Mouse (Mus musculus): Measurements from ENCODE around the gene Gdf2. TPM values are rescaled to one million over a fixed set of nuclear protein-coding genes. Genes with fewer than 3 reads are reported as not detected.

Gene Gdf2
- total RNA-seq, 2 experiments from 2014 or later, result not detected

DNA sequence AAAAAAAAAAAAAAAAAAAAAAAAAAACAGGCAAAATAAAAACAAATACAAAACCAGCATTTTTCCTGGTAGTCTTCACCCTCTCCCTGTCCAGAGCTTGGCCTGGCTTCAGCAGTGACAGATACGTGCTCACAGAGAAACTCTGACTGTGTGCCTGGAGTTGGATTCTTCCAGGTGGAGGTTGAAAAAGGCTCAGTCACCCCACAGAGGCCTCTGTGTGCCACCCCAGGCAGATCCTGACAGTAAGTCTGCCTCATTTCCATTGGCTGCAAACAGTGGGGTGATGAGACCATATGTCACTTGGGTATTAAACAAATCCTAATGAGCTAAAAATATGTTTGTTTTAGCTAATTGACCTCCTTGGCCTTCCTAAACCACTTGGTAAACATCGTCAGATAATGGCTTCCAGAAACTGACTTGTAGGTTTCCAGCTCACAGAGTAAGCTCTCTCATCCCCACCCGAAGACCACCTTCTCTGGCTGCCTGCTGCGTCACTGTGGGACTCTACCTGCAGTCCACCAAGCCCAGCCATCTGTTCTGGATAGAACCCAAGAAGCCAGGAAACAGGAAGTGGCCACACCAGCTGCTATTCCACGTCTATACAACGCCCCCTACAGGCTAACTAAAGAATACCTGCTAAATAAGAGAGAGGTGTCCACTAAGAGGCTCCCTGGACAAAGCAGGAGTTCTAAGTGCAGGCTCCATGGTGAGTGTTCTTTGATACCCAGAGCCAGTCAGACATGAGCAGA is 11.6 kb downstream of the Gdf2 start:
- ATAC-seq (replicated peaks; ENCODE audit: low FRiP score, poor library complexity, severe bottlenecking), result no peak

DNA sequence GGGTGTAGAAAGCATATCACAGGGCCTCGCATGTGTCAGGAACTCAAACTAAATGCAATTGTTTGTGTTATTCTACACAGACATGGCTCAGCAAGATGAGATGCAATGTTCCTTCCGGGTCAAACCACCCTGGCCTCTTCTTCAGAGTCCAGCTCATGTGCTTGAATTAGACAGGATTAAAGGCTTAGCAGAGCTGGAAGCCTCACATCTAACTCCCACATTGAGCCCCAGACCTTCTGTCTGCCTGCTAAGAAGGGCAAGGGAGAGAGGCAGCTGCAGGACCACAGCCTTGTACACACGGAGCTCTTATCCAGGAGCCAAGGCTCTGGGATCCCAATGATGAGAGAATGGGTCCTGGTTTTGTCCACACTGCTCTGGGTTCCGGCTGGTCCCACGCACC is 12.9 kb downstream of the Gdf2 start, which contains the start of gene Rbp3:
Rbp3 (plus strand) TSS at position 243 of the 400 bp plus-strand sequence.
- no peak for ATAC-seq (replicated peaks; ENCODE audit: low FRiP score, poor library complexity, severe bottlenecking)

DNA sequence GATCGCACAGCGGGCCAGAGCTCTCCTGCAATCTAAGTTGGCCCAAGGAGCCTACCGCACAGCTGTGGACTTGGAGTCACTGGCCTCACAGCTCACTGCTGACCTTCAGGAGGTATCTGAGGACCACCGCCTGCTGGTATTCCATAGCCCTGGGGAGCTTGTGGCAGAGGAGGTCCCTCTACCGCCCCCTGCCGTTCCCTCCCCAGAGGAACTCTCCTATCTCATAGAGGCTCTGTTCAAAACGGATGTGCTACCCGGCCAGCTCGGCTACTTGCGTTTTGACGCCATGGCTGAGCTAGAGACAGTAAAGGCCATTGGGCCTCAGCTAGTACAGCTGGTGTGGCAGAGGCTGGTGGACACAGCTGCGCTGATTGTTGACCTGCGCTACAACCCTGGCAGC is 15.2 kb downstream of the Gdf2 start:
- ATAC-seq (replicated peaks; ENCODE audit: low FRiP score, poor library complexity, severe bottlenecking), result no peak

DNA sequence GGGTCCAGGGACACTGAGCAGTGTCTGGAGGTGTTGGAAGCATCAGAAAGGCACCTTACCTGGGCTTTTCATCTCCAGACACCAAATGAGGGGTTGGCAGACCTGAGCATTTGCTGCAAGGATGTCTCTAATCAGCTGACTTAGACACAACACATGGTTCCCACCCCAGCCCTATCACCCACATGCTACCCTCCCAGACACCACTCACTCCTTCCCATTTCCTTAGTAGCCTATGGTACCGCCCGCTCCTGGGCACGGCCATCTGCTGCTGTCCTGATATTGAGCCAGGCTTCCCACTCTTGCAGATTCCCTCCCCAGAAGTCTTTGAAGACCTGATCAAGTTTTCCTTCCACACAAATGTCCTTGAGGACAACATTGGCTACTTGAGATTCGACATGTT is 17.3 kb downstream of the Gdf2 start:
- ATAC-seq (replicated peaks; ENCODE audit: low FRiP score, poor library complexity, severe bottlenecking), result no peak

DNA sequence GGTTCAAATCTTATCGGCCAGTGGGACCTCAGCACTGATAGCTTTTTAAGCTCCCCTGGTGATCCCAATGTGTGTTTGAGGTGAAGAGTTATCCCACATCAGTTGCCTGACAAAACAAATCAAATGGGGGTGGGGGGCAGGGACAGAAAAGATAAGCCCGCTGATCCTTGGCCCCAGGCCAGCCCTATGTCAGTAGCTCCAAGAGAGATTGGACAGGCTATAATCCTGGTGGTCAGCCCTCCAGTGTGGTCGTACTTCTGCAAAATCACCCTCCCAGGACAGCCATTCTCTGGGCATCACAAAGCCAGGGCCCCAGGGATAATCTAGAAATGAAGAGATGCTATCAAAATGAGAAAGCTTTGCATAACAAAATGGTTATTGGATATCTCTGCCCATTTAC is 18.0 kb downstream of the Gdf2 start:
- no peak for ATAC-seq (replicated peaks; ENCODE audit: low FRiP score, poor library complexity, severe bottlenecking)

DNA sequence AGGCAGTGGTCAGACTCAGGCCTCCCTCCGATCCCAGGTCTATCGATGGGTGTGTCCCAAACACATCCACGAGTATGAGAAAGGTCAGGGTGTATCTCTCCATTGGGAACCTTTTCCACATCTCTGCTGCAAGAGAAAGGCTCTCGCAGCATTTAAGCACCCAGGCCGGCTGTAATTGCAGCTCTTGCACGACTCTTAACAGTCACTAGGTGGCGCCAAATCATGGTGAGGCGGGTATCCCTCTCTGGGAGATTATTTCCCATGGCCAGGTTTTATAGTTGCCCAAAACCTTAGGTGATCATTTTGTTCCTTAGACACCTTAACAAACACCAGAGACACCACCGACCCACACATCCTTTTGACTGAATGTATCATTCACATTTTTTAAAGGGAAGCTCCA is 18.5 kb downstream of the Gdf2 start:
- ATAC-seq (replicated peaks; ENCODE audit: low FRiP score, poor library complexity, severe bottlenecking), result no peak

DNA sequence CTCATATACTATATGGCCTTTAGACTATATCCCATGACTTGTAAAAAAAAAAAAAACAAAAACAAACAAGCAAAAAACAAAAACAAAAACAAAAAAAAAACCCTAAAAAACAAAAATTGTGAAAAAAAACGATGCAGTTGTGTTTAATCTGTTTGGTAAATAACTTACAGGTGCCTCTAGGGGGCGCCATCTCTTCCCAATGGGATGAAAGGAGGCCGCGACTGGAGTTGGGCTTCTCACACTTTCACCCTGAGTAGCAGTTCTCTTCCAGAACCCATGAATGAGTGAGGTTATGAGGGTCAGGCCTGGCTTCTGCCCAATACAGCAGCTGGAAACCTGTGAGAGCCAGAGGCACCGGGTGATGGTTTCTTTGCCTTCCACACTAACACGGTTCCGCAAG is 24.8 kb downstream of the Gdf2 start:
- no peak for ATAC-seq (replicated peaks; ENCODE audit: low FRiP score, poor library complexity, severe bottlenecking)

DNA sequence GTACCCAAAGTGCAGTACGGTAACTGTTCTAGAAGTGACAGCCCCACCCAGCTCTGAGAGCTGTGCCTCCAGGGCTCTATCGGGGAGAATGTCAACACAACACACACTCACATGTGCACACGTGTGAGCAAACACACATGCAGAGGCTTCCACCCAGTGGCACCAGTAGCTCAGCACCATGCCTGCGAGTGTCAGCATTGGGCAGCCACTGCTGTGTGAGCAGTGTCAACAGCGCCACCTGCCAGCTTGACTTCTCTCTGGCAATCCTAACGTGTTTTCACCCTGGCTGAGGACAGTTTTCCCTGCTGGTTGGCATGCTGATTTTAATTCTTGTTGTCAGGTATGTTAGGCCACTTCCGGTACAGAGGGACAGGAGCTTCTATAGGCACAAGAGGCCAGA is 31.8 kb downstream of the Gdf2 start:
- no peak for ATAC-seq (replicated peaks; ENCODE audit: low FRiP score, poor library complexity, severe bottlenecking)

DNA sequence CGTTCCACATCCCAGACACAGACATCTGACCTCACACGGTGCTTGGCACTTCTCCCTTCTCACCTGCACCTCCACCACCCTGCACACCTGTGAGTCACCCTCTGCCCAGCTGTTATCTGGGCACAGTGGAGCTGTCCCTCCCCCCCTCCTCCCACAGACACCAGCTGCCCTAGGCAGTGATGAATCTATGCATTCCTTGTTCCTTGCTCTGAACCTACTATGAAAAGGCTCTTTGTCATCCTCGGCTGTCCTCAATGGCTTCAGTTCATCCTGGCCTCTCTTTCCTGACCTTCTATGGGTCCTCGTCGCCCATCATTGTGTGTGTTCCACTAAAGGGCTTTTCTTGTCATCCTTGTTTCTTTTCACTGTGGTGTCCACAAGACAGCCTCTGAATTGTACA is 33.9 kb downstream of the Gdf2 start:
- no peak for ATAC-seq (replicated peaks; ENCODE audit: low FRiP score, poor library complexity, severe bottlenecking)

DNA sequence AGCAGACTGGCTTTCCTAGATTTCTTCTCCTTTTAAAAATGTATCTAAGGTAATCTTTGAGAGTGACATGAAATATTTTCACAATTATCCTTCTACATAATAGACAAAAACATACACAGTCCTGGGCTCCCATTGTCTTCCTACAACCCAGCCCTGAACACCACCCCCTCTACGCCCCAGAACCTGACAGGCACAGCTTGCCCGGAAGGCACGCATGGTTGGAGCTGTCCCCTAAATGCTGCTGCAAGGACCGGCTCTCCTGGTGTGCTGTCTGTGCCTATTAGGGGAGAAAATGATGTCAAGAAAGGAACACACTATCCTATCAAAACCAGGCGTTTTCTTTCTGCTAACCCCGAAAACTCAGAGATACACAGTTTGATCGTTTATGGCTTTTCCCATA is 36.9 kb downstream of the Gdf2 start:
- ATAC-seq (replicated peaks; ENCODE audit: low FRiP score, poor library complexity, severe bottlenecking), result no peak

DNA sequence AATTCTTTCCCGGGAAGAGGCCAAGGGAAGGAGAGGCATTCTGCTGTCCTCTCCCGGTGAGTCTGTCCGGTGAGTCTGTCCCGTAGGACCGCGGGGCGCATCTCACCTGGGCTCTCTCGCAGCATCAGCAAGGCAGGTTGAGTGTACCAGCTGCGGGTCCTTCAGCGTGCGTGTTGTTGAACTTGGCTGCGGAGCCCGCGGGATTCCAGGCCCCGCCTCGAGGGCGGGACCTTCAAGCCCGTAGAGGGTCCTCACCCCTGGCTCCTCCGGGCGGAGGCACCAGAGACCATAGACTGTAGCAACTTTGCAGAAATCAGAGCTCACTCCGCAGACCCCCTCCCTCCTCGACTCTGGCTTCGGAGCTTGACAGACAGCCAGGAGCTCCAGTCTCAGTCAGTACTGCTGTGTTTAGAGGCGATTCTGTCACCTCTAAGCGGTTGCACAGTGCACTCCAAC is 37.8 kb downstream of the Gdf2 start, which contains the start of gene Zfp488:
Zfp488 (minus strand) TSS at position 161 of the 456 bp plus-strand sequence.
- no peak for ATAC-seq (replicated peaks; ENCODE audit: low FRiP score, poor library complexity, severe bottlenecking)

DNA sequence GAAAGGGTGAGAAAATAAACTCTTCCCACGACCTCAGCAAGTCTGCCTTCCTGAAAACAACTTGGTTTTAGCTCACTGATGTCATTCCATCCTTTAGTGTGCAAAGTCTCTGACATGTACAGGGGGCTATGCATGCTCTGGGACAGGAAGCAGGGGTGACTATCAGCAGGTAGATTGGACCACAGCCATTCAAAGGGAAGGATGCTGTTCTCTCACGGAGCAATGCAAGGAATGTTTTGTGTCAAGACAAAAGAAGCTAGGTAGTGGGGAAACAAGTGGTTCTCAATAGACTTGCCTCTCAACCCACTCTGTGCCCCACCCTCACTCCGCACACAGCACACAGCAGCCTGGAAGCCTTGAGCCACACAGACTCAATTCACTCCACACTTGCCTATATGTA is 48.4 kb downstream of the Gdf2 start:
- ATAC-seq (replicated peaks; ENCODE audit: low FRiP score, poor library complexity, severe bottlenecking), result no peak

DNA sequence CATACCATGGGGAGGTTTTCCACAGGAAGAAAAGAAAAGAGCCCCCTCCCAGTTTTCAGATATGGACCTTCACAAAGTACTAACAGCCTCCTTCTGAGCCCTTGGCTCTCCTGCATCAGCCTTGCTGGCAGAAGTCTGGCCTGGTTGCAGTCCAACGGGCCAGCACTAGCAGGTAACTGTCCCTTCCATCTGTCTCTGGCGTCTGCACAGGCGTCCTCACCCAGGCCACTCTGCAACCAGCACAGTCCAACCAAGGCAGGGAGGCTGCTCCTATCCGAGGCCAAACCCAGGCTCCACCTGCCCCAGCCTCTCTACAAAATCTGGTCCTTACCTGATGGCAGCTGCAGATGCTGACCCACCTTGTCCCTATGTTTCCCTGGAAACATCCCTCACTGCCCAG is 51.1 kb downstream of the Gdf2 start:
- ATAC-seq (replicated peaks; ENCODE audit: low FRiP score, poor library complexity, severe bottlenecking), result no peak

DNA sequence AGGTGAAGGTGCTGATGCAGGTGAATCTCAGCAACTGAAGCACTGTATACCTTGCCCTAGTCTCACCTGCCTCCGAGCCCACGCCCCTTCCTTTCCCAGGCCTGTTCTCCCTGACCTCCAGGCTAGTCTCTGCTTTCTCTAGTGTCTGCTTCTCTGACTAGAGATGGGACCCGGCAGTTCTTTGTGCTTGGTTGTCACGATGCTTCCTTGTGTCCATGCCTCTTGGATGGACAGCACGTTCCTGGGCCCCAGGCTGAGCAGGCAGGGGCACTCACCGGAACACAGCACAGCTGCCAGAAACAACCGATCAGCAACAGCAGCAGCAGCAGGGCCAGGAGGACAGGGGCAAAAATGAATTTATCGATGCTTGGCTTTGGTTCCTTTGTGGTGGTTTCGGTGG is 52.2 kb downstream of the Gdf2 start:
- ATAC-seq (replicated peaks; ENCODE audit: low FRiP score, poor library complexity, severe bottlenecking), result no peak

DNA sequence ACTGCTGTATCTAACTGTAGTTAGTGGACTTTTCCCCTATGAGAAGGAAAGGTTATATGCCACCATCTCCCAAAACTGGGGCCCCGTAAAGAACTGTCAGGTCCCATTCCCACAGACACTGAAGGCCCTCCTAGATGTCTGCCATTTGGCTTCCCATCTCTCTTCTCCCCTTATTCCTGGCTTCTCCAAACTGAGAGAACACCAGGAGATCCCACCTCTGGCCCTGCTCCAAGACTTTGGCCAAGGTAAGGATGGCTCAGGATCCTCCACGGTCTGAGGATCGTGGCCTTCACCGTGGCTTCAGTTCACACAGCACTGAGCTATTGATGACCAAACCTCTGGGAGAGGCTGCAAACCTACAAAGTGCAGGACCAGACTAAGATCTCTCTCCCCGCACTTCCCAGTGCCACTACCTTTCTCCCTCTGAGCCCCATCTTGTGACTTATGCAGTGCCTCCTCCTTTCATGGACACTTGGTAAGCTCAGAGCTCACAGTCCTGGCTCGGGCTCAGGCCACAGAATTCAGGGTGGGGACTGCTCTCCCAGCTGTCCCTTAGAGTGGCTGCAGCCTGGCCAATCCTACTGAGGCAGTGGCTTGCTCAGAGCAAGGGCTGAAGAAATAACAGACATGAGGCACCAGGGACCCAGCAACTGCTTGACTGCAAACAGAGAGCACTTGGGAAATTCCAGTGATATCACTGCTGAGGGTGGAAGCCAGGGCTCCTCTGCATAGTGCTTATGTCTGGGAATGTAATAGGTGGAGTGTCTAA is 52.9 kb downstream of the Gdf2 start:
- ATAC-seq (replicated peaks; ENCODE audit: low FRiP score, poor library complexity, severe bottlenecking), result no peak

Other genes with a start within 250 kb of the Gdf2 start
- gene Gdf10, start 17.5 kb upstream of the Gdf2 start, total RNA-seq (2015; ENCODE audit: low replicate concordance), result not detected in 2 replicates
- gene Gdf10, start 17.5 kb upstream of the Gdf2 start, total RNA-seq (2017; ENCODE audit: low replicate concordance), result not detected in 2 replicates
- gene Rbp3, start 13.0 kb downstream of the Gdf2 start, total RNA-seq (2015; ENCODE audit: low replicate concordance), result not detected in 2 replicates
- gene Rbp3, start 13.0 kb downstream of the Gdf2 start, total RNA-seq (2017; ENCODE audit: low replicate concordance), result not detected in 2 replicates
- 0.84 TPM in 1 of 2 replicates, not detected in the other for gene Zfp488, start 37.7 kb downstream of the Gdf2 start, total RNA-seq (2015; ENCODE audit: low replicate concordance)
- gene Zfp488, start 37.7 kb downstream of the Gdf2 start, total RNA-seq (2017; ENCODE audit: low replicate concordance), result not detected in 2 replicates
- gene Gm30083, start 74.1 kb downstream of the Gdf2 start, total RNA-seq (2015; ENCODE audit: low replicate concordance), result not detected in 2 replicates
- not detected in 2 replicates for gene Gm30083, start 74.1 kb downstream of the Gdf2 start, total RNA-seq (2017; ENCODE audit: low replicate concordance)
- gene Gm5460, start 75.7 kb downstream of the Gdf2 start, total RNA-seq (2015; ENCODE audit: low replicate concordance), result not detected in 2 replicates
- not detected in 2 replicates for gene Gm5460, start 75.7 kb downstream of the Gdf2 start, total RNA-seq (2017; ENCODE audit: low replicate concordance)
- not detected in 2 replicates for gene Antxrl, start 111.7 kb downstream of the Gdf2 start, total RNA-seq (2015; ENCODE audit: low replicate concordance)
- gene Antxrl, start 111.7 kb downstream of the Gdf2 start, total RNA-seq (2017; ENCODE audit: low replicate concordance), result not detected in 2 replicates
- not detected in 2 replicates for gene Anxa8, start 144.9 kb downstream of the Gdf2 start, total RNA-seq (2015; ENCODE audit: low replicate concordance)
- gene Anxa8, start 144.9 kb downstream of the Gdf2 start, total RNA-seq (2017; ENCODE audit: low replicate concordance), result not detected in 2 replicates
- not detected in 2 replicates for gene A630023A22Rik, start 161.7 kb downstream of the Gdf2 start, total RNA-seq (2015; ENCODE audit: low replicate concordance)
- gene A630023A22Rik, start 161.7 kb downstream of the Gdf2 start, total RNA-seq (2017; ENCODE audit: low replicate concordance), result not detected in 2 replicates
- gene Npy4r, start 211.4 kb downstream of the Gdf2 start, total RNA-seq (2015; ENCODE audit: low replicate concordance), result not detected in 2 replicates
- not detected in 2 replicates for gene Npy4r, start 211.4 kb downstream of the Gdf2 start, total RNA-seq (2017; ENCODE audit: low replicate concordance)